Mouse (Mus musculus): ENCODE measurements at regions not wholly inside any gene's neighbourhood (a gene's known extent, or its start where the extent isn't known, plus 50 kb on each side); places are given as distances from the start of the nearest gene placed in this dataset.

- no peaks in the 10 kb centered on the region for H3K9me3 ChIP-seq
- ATAC-seq, result no peak
- no peaks in the 10 kb centered on the region for H3K36me3 ChIP-seq
- 87% methylated on average over 3 of the region's 3 CpGs for WGBS
- no peak overlapping the region for H3K4me3 ChIP-seq (replicated peaks)
- no peak overlapping the region for H3K27ac ChIP-seq
- no peaks in the 10 kb centered on the region for H3K27me3 ChIP-seq
- no peak overlapping the region for H3K4me2 ChIP-seq (replicated peaks)
- H3K9ac ChIP-seq (replicated peaks), result no peak overlapping the region
- no peaks in the 10 kb centered on the region for H3K4me1 ChIP-seq (replicated peaks)
Observed at GRCm38 (mm10) chr6:141167270-141167669, 81.8 kb upstream of the Pde3a start.

GRCm38 (mm10) chr6:141168356-141168755 lies 80.7 kb upstream of the Pde3a start:
- no peaks in the 10 kb centered on the region for H3K27me3 ChIP-seq
- WGBS, result 77% methylated on average over 3 of the region's 3 CpGs
- no peaks in the 10 kb centered on the region for H3K4me1 ChIP-seq (replicated peaks)
- no peak overlapping the region for H3K27ac ChIP-seq
- H3K4me3 ChIP-seq (replicated peaks), result no peak overlapping the region
- H3K9ac ChIP-seq (replicated peaks), result no peak overlapping the region
- no peak overlapping the region for H3K4me2 ChIP-seq (replicated peaks)
- no peak for ATAC-seq
- no peaks in the 10 kb centered on the region for H3K9me3 ChIP-seq
- H3K36me3 ChIP-seq, result no peaks in the 10 kb centered on the region

- 18% methylated on average over 1 of the region's 1 CpGs for WGBS
- peak; percentile 71 for ATAC-seq
- Histone ChIP-seq H3K27ac (no peak overlapping the region), H3K9ac (replicated peaks) (no peak overlapping the region), H3K4me2 (replicated peaks) (no peak overlapping the region), H3K36me3 (no peaks in the 10 kb centered on the region), H3K9me3 (no peaks in the 10 kb centered on the region), H3K4me3 (replicated peaks) (no peak overlapping the region), H3K27me3 (peaks cover 7% of the 10 kb centered on the region; the same call in 1 of the 2 replicates), H3K4me1 (replicated peaks) (peaks cover 8% of the 10 kb centered on the region; the same call in 1 of the 2 replicates)
Observed at GRCm38 (mm10) chr6:141183782-141184181, 65.3 kb upstream of the Pde3a start.

DNA sequence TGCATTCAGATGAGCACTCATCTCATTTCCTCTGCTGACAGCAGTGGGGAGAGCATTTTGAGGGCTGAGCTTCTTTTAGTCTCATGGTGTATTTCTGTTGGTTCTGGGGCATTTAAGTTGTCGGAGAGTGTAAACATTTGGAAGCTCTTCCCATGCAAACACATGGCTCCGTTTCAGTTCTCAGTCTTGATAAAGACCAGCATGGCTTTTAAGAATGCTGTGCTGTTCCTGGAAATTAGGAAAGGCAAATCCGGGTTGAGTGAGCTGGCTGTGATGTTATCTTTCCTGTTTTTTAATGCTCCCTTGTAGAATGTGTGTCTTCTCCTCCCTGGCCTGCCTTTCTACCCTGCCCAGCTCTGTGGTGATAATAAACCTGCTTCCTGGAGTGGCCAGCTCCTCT lies 61.0 kb upstream of the Pde3a start:
- Histone ChIP-seq H3K9me3 (no peaks in the 10 kb centered on the region), H3K4me2 (replicated peaks) (no peak overlapping the region), H3K9ac (replicated peaks) (no peak overlapping the region), H3K27me3 (no peaks in the 10 kb centered on the region), H3K27ac (no peak overlapping the region), H3K4me1 (replicated peaks) (peaks cover 8% of the 10 kb centered on the region; the same call in 1 of the 2 replicates), H3K36me3 (no peaks in the 10 kb centered on the region), H3K4me3 (replicated peaks) (no peak overlapping the region)
- 72% methylated on average over 3 of the region's 3 CpGs for WGBS
- ATAC-seq, result no peak

DNA sequence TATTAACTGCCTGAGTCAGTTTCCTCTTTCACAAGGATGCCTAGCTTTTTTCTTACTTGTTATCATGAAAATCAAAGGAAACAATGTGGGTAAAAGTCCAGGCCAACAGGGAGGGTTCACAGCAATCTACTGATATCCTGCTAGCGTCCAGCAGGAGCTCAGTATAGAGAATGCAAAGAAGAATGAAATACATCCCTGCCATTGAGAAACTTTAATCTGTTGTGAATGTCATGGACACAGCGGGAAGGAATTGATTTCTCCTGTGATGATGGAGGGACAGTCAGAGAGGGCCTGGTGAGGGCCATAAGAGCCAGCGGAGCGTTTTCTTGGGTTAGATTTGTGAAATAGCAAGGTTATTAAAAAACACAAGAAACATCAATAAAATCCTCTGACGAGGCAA lies 60.0 kb upstream of the Pde3a start:
- Histone ChIP-seq H3K27ac (no peak overlapping the region), H3K9ac (replicated peaks) (no peak overlapping the region), H3K4me1 (replicated peaks) (0 out of 2 replicates have a peak, but pooled peaks cover under 1% of the 10 kb centered on the region), H3K9me3 (no peaks in the 10 kb centered on the region), H3K27me3 (no peaks in the 10 kb centered on the region), H3K36me3 (no peaks in the 10 kb centered on the region), H3K4me2 (replicated peaks) (no peak overlapping the region), H3K4me3 (replicated peaks) (no peak overlapping the region)
- WGBS, result 52% methylated on average over 5 of the region's 5 CpGs
- 0 out of 2 replicates have a peak, but pooled peaks have one; percentile 48 for ATAC-seq

DNA sequence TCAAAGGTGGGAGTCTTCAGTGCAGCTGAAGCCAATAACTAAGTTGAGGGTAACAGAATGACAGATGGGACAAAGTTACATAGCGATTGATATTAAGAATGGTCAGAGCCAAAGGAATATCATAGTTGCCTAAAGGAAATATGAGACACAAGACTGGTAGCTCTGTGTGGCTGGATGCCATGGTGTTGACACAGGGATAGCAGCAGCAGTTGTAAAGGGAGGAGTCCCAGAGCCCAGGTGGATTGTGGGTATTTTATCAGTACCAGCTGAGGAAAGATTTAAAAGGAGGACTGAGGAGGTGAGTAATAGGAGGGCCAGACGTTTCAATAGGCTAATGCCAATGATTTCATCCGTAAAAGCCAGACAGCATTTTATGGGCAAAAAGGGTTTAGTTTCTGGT lies 59.4 kb upstream of the Pde3a start:
- H3K27ac ChIP-seq, result no peak overlapping the region
- no peak overlapping the region for H3K9ac ChIP-seq (replicated peaks)
- H3K36me3 ChIP-seq, result no peaks in the 10 kb centered on the region
- H3K4me1 ChIP-seq (replicated peaks), result no peaks in the 10 kb centered on the region
- H3K4me2 ChIP-seq (replicated peaks), result no peak overlapping the region
- H3K4me3 ChIP-seq (replicated peaks), result no peak overlapping the region
- no peaks in the 10 kb centered on the region for H3K9me3 ChIP-seq
- no peak for ATAC-seq
- no peaks in the 10 kb centered on the region for H3K27me3 ChIP-seq
- 73% methylated on average over 3 of the region's 3 CpGs for WGBS

- Histone ChIP-seq H3K9ac (replicated peaks) (no peak overlapping the region), H3K9me3 (no peaks in the 10 kb centered on the region), H3K27ac (no peak overlapping the region), H3K4me1 (replicated peaks) (no peaks in the 10 kb centered on the region), H3K36me3 (no peaks in the 10 kb centered on the region), H3K4me2 (replicated peaks) (no peak overlapping the region), H3K4me3 (replicated peaks) (no peak overlapping the region), H3K27me3 (no peaks in the 10 kb centered on the region)
- 79% methylated on average over 5 of the region's 5 CpGs for WGBS
- no peak for ATAC-seq
Observed at GRCm38 (mm10) chr6:141190383-141190782, 58.7 kb upstream of the Pde3a start.

DNA sequence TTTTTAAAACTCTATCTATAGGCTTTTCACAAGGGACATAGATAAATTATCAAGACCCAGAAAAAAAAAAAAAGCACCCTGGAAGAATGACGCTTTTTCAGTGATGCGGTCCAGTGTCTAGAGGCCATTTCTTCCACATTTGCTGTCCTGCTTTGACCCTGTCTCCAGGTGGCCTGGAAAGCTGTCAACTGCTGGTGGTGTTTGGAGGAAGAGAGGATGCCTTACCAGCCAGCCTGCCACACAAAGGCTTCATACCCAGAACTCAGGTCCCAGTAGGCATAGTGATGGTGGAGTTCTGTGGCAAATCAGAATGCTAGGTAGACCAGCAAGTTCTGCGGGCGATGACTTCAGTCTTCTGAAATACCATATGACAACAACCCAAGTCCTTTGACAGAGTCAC lies 51.6 kb upstream of the Pde3a start:
- Histone ChIP-seq H3K4me2 (replicated peaks) (no peak overlapping the region), H3K27ac (no peak overlapping the region), H3K4me1 (replicated peaks) (no peaks in the 10 kb centered on the region), H3K9ac (replicated peaks) (no peak overlapping the region), H3K4me3 (replicated peaks) (no peak overlapping the region), H3K27me3 (no peaks in the 10 kb centered on the region), H3K36me3 (no peaks in the 10 kb centered on the region), H3K9me3 (no peaks in the 10 kb centered on the region)
- WGBS, result 96% methylated on average over 4 of the region's 4 CpGs
- ATAC-seq, result no peak

Measured in midbrain, embryonic 13.5 days (tissue).